Mouse (Mus musculus): Measurements from ENCODE around the gene Elk3.

GRCm38 (mm10) chr10:93347387-93347786 is 36.5 kb upstream of the Elk3 start:
- no peak for TF ChIP-seq CTCF (IDR thresholded peaks at IDR 0.05; ENCODE audit: low read depth, low read length)
- TF ChIP-seq GATA1 (IDR thresholded peaks at IDR 0.05; ENCODE audit: borderline replicate concordance, low read length), result no peak
- TF ChIP-seq GATA2 (IDR thresholded peaks at IDR 0.05; ENCODE audit: borderline replicate concordance, low read depth, low read length), result no peak

Measured in G1E (cell line).